Mouse (Mus musculus): ENCODE data around the gene 2310039H08Rik. TPM values are rescaled to one million over a fixed set of nuclear protein-coding genes. Genes with fewer than 3 reads are reported as not detected.

Gene 2310039H08Rik
- polyA plus RNA-seq, 1 experiment from 2014 or later = 58.3 TPM

Other genes with a start within 250 kb of the 2310039H08Rik start
- gene Cul9, start 226.2 kb upstream of the 2310039H08Rik start, polyA plus RNA-seq (2014; fragmentation: Nextera tagmentation; extraction: Ambion mirVana) = 15.7 and 18.5 TPM in 2 replicates
- gene Srf, start 216.5 kb upstream of the 2310039H08Rik start, polyA plus RNA-seq (2014; fragmentation: Nextera tagmentation; extraction: Ambion mirVana) = 5.4 and 5.5 TPM in 2 replicates
- gene Ptk7, start 143.1 kb upstream of the 2310039H08Rik start, polyA plus RNA-seq (2014; fragmentation: Nextera tagmentation; extraction: Ambion mirVana) = 7.9 and 23.7 TPM in 2 replicates
- gene Klc4, start 126.6 kb upstream of the 2310039H08Rik start, polyA plus RNA-seq (2014; fragmentation: Nextera tagmentation; extraction: Ambion mirVana) = 27.7 and 32.1 TPM in 2 replicates
- gene Mrpl2, start 126.4 kb upstream of the 2310039H08Rik start, polyA plus RNA-seq (2014; fragmentation: Nextera tagmentation; extraction: Ambion mirVana) = 59.9 and 64.4 TPM in 2 replicates
- 30.1 and 33.8 TPM in 2 replicates for gene Cul7, start 122.3 kb upstream of the 2310039H08Rik start, polyA plus RNA-seq (2014; fragmentation: Nextera tagmentation; extraction: Ambion mirVana)
- gene Rrp36, start 98.3 kb upstream of the 2310039H08Rik start, polyA plus RNA-seq (2014; fragmentation: Nextera tagmentation; extraction: Ambion mirVana) = 44.7 and 49.6 TPM in 2 replicates
- gene Mea1, start 93.8 kb upstream of the 2310039H08Rik start, polyA plus RNA-seq (2014; fragmentation: Nextera tagmentation; extraction: Ambion mirVana) = 263 and 301 TPM in 2 replicates
- gene Klhdc3, start 91.7 kb upstream of the 2310039H08Rik start, polyA plus RNA-seq (2014; fragmentation: Nextera tagmentation; extraction: Ambion mirVana) = 151 and 161 TPM in 2 replicates
- 69.9 and 83.9 TPM in 2 replicates for gene Ppp2r5d, start 67.5 kb upstream of the 2310039H08Rik start, polyA plus RNA-seq (2014; fragmentation: Nextera tagmentation; extraction: Ambion mirVana)
- 18.2 and 22.1 TPM in 2 replicates for gene Pex6, start 61.2 kb upstream of the 2310039H08Rik start, polyA plus RNA-seq (2014; fragmentation: Nextera tagmentation; extraction: Ambion mirVana)
- gene Gnmt, start 43.5 kb upstream of the 2310039H08Rik start, polyA plus RNA-seq (2014; fragmentation: Nextera tagmentation; extraction: Ambion mirVana) = 2.1 TPM in 2 replicates
- 62.5 and 65.8 TPM in 2 replicates for gene Cnpy3, start 20.4 kb upstream of the 2310039H08Rik start, polyA plus RNA-seq (2014; fragmentation: Nextera tagmentation; extraction: Ambion mirVana)
- 0.32 TPM in 1 of 2 replicates, not detected in the other for gene Ptcra, start 8.9 kb upstream of the 2310039H08Rik start, polyA plus RNA-seq (2014; fragmentation: Nextera tagmentation; extraction: Ambion mirVana)
- 69.9 and 82.1 TPM in 2 replicates for gene Rpl7l1, start 10.0 kb downstream of the 2310039H08Rik start, polyA plus RNA-seq (2014; fragmentation: Nextera tagmentation; extraction: Ambion mirVana)
- gene Bicral, start 85.8 kb downstream of the 2310039H08Rik start, polyA plus RNA-seq (2014; fragmentation: Nextera tagmentation; extraction: Ambion mirVana) = 10.8 and 11.5 TPM in 2 replicates
- gene Tbcc, start 118.0 kb downstream of the 2310039H08Rik start, polyA plus RNA-seq (2014; fragmentation: Nextera tagmentation; extraction: Ambion mirVana) = 62.1 and 65.4 TPM in 2 replicates
- not detected in 2 replicates for gene Prph2, start 137.8 kb downstream of the 2310039H08Rik start, polyA plus RNA-seq (2014; fragmentation: Nextera tagmentation; extraction: Ambion mirVana)
- 23.0 and 25.1 TPM in 2 replicates for gene Ubr2, start 237.9 kb downstream of the 2310039H08Rik start, polyA plus RNA-seq (2014; fragmentation: Nextera tagmentation; extraction: Ambion mirVana)